Mouse (Mus musculus) forebrain, embryonic 11.5 days (tissue): ENCODE results near the gene Gpr152. TPM values are rescaled to one million over a fixed set of nuclear protein-coding genes. Genes with fewer than 3 reads are reported as not detected.
A peak's percentile ranks its signal among the peaks of the same experiment; 100 is the strongest.

ENCODE experiments used
- ATAC-seq: fragments of 200-750 bp; cut with Nextera tagmentation; replicated peaks from 2 replicates; pipeline ENCODE4 v1.8.0; 2017; ENCODE audit warnings: moderate TSS enrichment; ENCODE audit not compliant: low FRiP score
- DNase-seq: peaks from one replicate; pipeline ENCODE4 v3.0.0-alpha.2; 2017; ENCODE audit warnings: low spot score
- H3K27ac ChIP-seq: fragments of 300-500 bp; sonication (generic); 2 replicates; pipeline ENCODE4 v1.5.1; 2014; ENCODE audit warnings: low read depth, low read length
- H3K27me3 ChIP-seq: fragments of 300-500 bp; sonication (generic); 2 replicates; pipeline ENCODE4 v1.6.1; 2014; ENCODE audit warnings: mild to moderate bottlenecking, low read length, mixed read lengths; ENCODE audit not compliant: control insufficient read depth, insufficient read depth
- H3K36me3 ChIP-seq: fragments of 300-500 bp; sonication (generic); 2 replicates; pipeline ENCODE4 v1.6.1; 2014; ENCODE audit warnings: mild to moderate bottlenecking, low read length, moderate library complexity, mixed read lengths; ENCODE audit not compliant: control insufficient read depth, insufficient read depth
- H3K4me1 ChIP-seq: fragments of 300-500 bp; sonication (generic); replicated peaks from 2 replicates; pipeline ENCODE4 v1.6.1; 2014; ENCODE audit warnings: low read length, mixed read lengths; ENCODE audit not compliant: control insufficient read depth, insufficient read depth
- H3K4me2 ChIP-seq: fragments of 300-500 bp; sonication (generic); 2 replicates; pipeline ENCODE4 v1.6.1; 2014; ENCODE audit warnings: low read depth, mild to moderate bottlenecking, low read length, moderate library complexity, mixed read lengths; ENCODE audit not compliant: severe bottlenecking
- H3K4me3 ChIP-seq: fragments of 300-500 bp; sonication (generic); 2 replicates; pipeline ENCODE4 v1.5.1; 2014; ENCODE audit warnings: low read depth, low read length
- H3K9ac ChIP-seq: fragments of 300-500 bp; sonication (generic); 2 replicates; pipeline ENCODE4 v1.6.1; 2014; ENCODE audit warnings: low read length
- H3K9me3 ChIP-seq: fragments of 300-500 bp; sonication (generic); 2 replicates; pipeline ENCODE4 v1.6.1; 2016; ENCODE audit warnings: low read length, mixed read lengths; ENCODE audit not compliant: control insufficient read depth
- WGBS: fragments of 180-500 bp; shearing (Covaris S2); extraction: QIAGEN DNeasy Blood & Tissue Kit; methylation state at CpG from one replicate; pipeline ENCODE4 v1.1.7; 2014; 5-methylcytosine and 5-hydroxymethylcytosine counted together
- polyA plus RNA-seq: library from polyadenylated mRNA; unstranded; fragments of >200 nt; fragmentation: Nextera tagmentation; extraction: Ambion mirVana; gene quantifications from 2 replicates; pipeline ENCODE4 v1.2.1, GENCODE M21; 2014

Gpr152 gene
- polyA plus RNA-seq, 1 experiment from 2014 or later, result not detected

DNA sequence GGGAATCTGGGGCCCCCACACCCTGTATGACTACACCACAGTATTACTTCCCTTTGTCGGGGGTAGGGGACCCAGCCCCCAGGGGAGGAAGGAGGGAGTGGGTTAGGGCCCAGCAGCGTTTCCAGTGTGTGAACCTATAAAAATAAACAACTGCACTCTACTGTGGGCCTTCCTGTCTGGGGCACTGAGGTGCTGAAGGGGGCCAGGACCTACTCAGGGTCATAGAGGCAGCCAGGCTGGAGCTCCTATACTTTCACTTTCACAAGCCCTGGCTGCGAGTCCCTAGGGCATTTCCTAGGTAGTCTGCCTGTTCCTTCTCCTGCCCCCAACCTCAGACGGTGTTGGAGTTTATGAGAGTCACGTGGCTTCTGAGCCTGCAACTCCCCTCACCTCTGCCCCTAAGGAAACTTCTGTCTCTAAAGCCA is 25.8 kb upstream of the Gpr152 start:
- Histone ChIP-seq H3K4me1 (no peaks in the 10 kb centered on the region), H3K9ac (no peak overlapping the region), H3K27ac (no peak overlapping the region), H3K4me3 (no peak overlapping the region), H3K4me2 (no peak overlapping the region), H3K36me3 (no peaks in the 10 kb centered on the region; the same call in 1 of the 2 replicates), H3K9me3 (no peaks in the 10 kb centered on the region), H3K27me3 (no peaks in the 10 kb centered on the region)
- 86% methylated on average over 5 of the region's 5 CpGs for WGBS
- no peak for ATAC-seq
- no peak for DNase-seq

DNA sequence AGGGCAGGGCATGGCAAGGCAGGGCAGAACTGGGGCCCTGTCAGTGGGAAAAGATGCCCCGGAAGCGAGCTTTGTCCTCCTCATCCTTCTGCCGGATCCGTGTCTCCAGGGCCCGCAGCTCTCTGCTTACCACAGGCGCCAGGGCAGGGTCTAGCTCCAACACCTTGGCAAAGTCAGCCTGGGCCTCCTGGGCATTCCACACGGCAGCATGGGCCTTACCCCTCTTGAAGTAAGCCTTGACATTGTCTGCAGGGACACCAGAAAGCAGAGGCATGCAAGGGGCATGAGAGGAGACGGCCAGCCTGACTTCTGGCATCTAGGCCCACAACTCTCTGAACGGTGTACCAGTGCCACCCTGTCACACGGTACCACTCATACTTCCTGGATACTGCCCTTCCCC is 25.0 kb upstream of the Gpr152 start:
- no peaks in the 10 kb centered on the region for H3K9me3 ChIP-seq
- no peak for ATAC-seq
- H3K4me3 ChIP-seq, result no peak overlapping the region
- WGBS, result 93% methylated on average over 10 of the region's 10 CpGs
- no peaks in the 10 kb centered on the region; the same call in 1 of the 2 replicates for H3K36me3 ChIP-seq
- no peak overlapping the region for H3K9ac ChIP-seq
- H3K4me1 ChIP-seq, result no peaks in the 10 kb centered on the region
- H3K4me2 ChIP-seq, result no peak overlapping the region
- no peaks in the 10 kb centered on the region for H3K27me3 ChIP-seq
- H3K27ac ChIP-seq, result no peak overlapping the region
- DNase-seq, result no peak

DNA sequence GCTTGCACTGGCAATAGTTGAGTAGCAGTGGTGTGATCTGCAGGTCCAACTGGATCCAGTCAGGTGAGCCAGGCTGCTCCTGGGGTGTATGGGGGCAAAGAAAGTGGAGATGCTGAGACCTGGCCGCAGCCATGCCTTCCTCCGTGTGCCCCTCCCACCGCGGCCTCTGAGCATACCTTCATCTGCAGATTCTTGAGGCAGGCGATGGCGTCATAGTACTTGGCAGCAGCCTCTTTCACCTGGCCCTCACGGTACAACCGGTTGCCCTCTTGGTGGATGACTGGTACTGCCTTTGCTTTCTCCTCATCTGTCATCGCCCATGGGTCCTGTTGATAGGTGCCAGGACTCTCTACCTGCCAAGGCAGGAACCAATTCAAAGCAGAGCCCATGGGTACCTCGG is 24.4 kb upstream of the Gpr152 start:
- ATAC-seq (no peak), DNase-seq (no peak)
- Histone ChIP-seq H3K27me3 (no peaks in the 10 kb centered on the region), H3K4me3 (no peak overlapping the region), H3K4me2 (no peak overlapping the region), H3K36me3 (no peaks in the 10 kb centered on the region; the same call in 1 of the 2 replicates), H3K27ac (no peak overlapping the region), H3K9ac (no peak overlapping the region), H3K4me1 (no peaks in the 10 kb centered on the region), H3K9me3 (no peaks in the 10 kb centered on the region)
- 95% methylated on average over 10 of the region's 10 CpGs for WGBS

DNA sequence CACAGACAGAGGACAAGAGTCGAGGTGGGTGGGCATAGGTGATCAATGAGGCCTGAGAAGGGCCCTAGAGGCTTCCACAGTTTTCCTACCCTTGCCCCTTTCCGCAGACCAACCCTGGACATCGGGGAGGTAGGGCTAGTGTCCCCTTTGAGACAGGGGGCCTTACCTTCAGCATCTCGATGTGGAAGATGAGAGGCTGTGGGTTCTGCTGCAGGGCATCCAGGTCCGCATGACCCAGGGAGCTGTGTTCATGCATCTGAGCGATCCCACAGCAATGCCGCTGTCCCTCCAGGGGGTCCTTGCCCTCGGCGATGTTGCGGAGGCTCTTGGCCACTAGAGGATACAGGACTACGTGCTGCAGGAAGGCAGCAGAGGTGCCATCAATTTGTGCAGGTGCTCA is 23.8 kb upstream of the Gpr152 start:
- no peaks in the 10 kb centered on the region for H3K9me3 ChIP-seq
- DNase-seq (no peak), ATAC-seq (no peak)
- no peaks in the 10 kb centered on the region for H3K27me3 ChIP-seq
- no peak overlapping the region for H3K4me3 ChIP-seq
- WGBS, result 82% methylated on average over 11 of the region's 11 CpGs
- H3K36me3 ChIP-seq, result no peaks in the 10 kb centered on the region; the same call in 1 of the 2 replicates
- H3K4me1 ChIP-seq, result 0 out of 2 replicates have a peak, but pooled peaks cover 2% of the 10 kb centered on the region
- no peak overlapping the region for H3K4me2 ChIP-seq
- no peak overlapping the region for H3K27ac ChIP-seq
- no peak overlapping the region for H3K9ac ChIP-seq

DNA sequence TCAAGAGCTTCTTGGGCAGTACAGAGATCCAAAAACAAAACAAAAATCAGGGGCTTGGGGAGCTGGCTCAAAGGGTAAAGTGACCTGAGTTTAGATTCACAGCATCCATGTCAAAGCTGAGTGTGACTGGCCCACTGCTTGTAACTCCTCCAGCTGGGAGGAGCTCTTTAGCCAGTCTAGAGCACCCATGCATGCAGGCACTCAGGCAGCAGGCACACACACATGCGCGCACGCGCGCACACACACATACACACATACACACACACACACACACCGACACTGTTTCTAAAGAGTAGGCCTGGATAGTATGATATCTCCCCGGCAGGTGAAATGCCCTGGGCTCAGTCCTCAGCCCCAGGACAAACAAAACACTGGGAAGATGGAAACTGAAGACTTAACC is 22.6 kb upstream of the Gpr152 start:
- Histone ChIP-seq H3K36me3 (no peaks in the 10 kb centered on the region; the same call in 1 of the 2 replicates), H3K4me2 (no peak overlapping the region), H3K27me3 (no peaks in the 10 kb centered on the region), H3K4me1 (peaks cover 2% of the 10 kb centered on the region; the same call in 1 of the 2 replicates), H3K9ac (no peak overlapping the region), H3K4me3 (no peak overlapping the region), H3K9me3 (no peaks in the 10 kb centered on the region), H3K27ac (no peak overlapping the region)
- no peak for DNase-seq
- ATAC-seq, result no peak
- WGBS, result 97% methylated on average over 7 of the region's 7 CpGs

DNA sequence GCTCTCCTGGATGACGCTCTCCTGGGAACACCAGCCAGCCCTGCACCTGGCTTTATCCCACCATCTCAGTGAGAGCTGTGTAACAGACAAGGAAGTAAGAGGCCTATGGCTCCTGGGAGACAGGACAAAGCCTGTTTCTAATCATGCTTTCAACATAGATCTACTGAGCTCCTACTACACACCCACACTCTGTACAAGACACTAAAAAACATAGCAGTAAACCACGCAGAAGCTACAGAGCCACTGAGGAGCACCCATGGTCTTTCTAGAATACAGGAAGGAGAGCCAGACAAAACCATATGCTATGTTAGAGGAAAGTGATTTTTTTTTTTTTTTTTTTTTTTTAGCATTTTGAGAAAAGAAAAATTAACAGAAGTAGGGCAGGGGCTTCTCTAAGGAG is 21.2 kb upstream of the Gpr152 start:
- H3K27me3 ChIP-seq, result no peaks in the 10 kb centered on the region
- no peaks in the 10 kb centered on the region; the same call in 1 of the 2 replicates for H3K36me3 ChIP-seq
- ATAC-seq, result no peak
- no peak overlapping the region for H3K4me3 ChIP-seq
- H3K27ac ChIP-seq, result no peak overlapping the region
- H3K9me3 ChIP-seq, result no peaks in the 10 kb centered on the region
- H3K4me2 ChIP-seq, result no peak overlapping the region
- H3K9ac ChIP-seq, result no peak overlapping the region
- H3K4me1 ChIP-seq, result peaks cover 2% of the 10 kb centered on the region; the same call in 1 of the 2 replicates
- no peak for DNase-seq
- 91% methylated on average over 2 of the region's 2 CpGs for WGBS

DNA sequence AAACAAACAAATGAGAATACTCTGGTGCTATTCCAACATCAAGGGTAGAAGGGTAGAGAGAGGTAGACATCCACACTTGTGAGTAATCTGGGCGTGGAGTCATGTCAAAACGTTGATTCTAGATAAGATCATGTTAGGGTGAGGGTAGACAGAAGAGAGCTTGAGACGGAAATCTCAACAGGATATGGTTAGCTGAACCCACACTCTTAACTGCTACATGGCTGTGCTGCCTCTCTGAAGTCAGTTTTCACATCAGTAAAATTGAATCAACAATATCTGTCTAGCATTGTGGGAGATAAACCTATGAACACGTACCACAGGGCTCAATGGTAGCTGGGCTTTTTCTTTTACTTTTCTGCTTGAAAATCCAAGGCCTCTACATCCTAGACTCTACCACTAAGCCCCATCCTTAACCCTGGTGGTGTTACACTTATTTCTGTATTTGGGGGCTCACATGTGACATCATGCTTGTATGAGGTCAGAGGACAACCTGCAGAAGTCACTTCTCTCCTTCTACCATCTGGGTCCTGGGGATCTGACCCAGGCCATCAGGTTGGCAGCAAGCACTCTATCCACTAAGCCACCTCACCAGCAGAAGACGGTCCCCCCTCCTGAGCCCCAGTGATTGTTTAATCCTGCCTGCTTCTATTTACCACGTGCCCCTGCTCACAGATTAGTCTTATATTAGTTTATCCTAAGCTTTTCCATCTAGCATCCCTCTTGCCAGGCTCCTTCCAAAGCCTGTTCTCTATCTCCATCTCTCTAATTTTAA is 19.7 kb upstream of the Gpr152 start:
- H3K4me3 ChIP-seq, result no peak overlapping the region
- no peaks in the 10 kb centered on the region for H3K27me3 ChIP-seq
- ATAC-seq (no peak), DNase-seq (no peak)
- no peak overlapping the region for H3K4me2 ChIP-seq
- no peaks in the 10 kb centered on the region; the same call in 1 of the 2 replicates for H3K36me3 ChIP-seq
- 90% methylated on average over 6 of the region's 6 CpGs for WGBS
- no peaks in the 10 kb centered on the region for H3K9me3 ChIP-seq
- H3K9ac ChIP-seq, result peak overlapping the region; percentile 32
- peaks cover 2% of the 10 kb centered on the region; the same call in 1 of the 2 replicates for H3K4me1 ChIP-seq
- no peak overlapping the region for H3K27ac ChIP-seq

DNA sequence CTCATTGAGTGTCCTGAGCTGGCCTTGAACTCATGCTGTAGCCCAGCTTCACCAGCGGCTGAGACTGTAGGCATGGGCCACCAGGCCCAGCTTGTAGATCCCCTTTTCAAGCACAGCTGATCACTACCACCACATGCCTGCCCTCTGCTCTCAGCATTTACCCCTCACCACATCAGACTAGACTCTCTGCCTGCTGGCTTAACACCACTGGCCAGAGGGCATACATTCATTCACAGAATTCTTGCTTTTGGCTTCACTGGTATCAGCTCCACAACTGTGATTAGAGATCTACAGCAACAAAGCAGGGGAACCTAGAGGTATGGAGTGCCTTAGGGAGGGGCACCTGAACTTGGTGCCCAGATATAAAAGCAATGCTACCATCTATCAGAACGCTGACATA is 19.1 kb upstream of the Gpr152 start:
- Histone ChIP-seq H3K9ac (peak overlapping the region; percentile 32), H3K36me3 (no peaks in the 10 kb centered on the region; the same call in 1 of the 2 replicates), H3K4me1 (peaks cover 3% of the 10 kb centered on the region; the same call in 1 of the 2 replicates), H3K27ac (no peak overlapping the region), H3K27me3 (no peaks in the 10 kb centered on the region), H3K4me2 (peak overlapping the region; percentile 60; the same call in 1 of the 2 replicates), H3K4me3 (no peak overlapping the region), H3K9me3 (no peaks in the 10 kb centered on the region)
- ATAC-seq (no peak), DNase-seq (no peak)
- WGBS, result 95% methylated on average over 2 of the region's 2 CpGs
